Mouse (Mus musculus): ENCODE measurements around the gene Pfas. TPM values are rescaled to one million over a fixed set of nuclear protein-coding genes. Genes with fewer than 3 reads are reported as not detected.

The Pfas gene
- total RNA-seq (2023): 21.7 TPM

DNA sequence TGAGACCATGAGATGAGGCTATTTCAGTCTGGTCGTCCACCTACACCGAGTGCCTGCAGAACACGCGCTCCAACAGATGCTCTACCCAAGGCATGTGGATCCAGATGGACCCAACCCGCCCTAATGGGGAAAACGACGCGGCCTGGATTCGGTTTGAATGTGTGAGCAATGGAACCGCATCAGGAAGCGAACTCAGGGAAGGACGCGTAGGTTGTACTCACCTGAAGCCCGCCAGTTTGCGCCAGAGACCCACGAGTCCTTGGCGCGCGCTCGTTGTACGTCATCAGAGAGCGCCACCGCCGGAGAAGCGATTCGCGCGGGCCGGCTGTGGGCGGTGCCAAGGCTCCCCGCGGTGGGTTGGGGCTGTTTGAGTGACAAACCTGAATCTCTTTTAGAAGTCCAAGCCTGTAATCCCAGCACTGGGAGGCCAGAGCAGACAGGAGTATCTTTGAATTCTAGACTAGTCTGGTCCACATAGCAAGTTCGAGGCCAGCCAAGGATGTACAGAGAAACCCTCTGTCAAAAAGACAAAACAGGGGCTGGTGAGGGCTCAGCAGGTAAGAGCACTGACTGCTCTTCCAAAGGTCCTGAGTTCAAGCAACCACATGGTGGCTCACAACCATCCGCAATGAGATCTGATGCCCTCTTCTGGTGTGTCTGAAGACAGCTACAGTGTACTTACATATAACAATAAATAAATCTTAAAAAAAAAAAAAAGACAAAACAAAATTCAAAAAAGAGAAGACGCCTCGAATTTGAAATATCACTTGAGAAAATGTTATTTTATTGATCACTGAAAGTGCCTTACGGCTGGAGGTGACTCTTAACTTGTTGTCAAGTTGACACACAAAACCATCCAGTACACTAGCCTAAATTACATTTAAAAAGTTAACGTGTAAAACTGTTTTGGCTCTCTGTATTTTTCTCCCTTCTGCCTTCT is at the start of gene Pfas:
TSS of gene Pfas (minus strand) at position 279 of the 940 bp plus-strand sequence.

DNA sequence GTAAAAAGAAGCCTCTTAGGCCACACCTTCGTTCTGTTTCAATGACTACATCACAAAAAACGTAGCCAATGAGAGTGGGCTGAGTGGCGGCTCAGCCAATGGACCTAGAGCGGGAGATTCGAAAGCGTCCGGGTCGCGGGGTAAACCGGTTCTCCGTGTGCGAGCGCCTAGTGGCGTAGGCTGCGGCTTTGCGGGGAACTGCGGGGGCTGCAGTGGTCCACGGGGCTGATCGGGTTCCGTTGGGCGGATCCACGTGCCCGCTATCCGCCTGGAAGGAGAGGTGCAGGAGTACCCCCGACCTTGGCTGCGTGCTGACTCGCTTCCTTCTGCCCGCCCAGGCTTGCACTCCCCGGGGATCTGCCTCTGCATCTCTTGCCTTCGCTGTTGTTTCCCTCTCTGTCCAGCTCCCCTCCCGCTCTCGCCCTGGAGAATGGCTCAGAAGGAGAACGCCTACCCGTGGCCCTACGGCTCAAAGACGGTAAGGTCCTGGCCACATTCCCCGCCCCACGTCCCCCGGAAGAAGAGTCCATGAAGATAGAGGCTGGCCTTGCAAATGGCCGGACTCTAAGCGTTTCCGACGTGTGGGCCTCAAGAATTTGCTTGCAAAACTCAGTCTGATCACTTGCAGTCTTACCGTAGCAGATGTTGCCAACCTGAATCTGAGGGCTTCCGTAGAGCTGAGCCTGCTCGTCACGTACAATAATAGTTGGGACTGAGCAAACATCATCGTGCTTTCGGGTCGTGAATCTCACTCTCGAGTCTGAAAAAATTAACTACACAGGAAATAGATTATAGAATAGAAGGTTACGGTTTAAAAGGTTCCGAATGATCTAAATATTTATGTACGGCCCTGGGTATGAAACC is 37.5 kb upstream of the Pfas start, which contains the start of gene Aurkb:
TSS of gene Aurkb (plus strand) at position 117 of the 864 bp plus-strand sequence.

GRCm38 (mm10) chr11:69015644-69016441 is 7.6 kb upstream of the Pfas start, which contains the start of gene Ctc1:
Gene Ctc1, plus strand, starts transcription at chr11:69015911.

GRCm38 (mm10) chr11:68975085-68975484 is 33.2 kb downstream of the Pfas start, which contains the start of gene Rangrf:
Gene Rangrf, minus strand, starts transcription at chr11:68975185.

DNA sequence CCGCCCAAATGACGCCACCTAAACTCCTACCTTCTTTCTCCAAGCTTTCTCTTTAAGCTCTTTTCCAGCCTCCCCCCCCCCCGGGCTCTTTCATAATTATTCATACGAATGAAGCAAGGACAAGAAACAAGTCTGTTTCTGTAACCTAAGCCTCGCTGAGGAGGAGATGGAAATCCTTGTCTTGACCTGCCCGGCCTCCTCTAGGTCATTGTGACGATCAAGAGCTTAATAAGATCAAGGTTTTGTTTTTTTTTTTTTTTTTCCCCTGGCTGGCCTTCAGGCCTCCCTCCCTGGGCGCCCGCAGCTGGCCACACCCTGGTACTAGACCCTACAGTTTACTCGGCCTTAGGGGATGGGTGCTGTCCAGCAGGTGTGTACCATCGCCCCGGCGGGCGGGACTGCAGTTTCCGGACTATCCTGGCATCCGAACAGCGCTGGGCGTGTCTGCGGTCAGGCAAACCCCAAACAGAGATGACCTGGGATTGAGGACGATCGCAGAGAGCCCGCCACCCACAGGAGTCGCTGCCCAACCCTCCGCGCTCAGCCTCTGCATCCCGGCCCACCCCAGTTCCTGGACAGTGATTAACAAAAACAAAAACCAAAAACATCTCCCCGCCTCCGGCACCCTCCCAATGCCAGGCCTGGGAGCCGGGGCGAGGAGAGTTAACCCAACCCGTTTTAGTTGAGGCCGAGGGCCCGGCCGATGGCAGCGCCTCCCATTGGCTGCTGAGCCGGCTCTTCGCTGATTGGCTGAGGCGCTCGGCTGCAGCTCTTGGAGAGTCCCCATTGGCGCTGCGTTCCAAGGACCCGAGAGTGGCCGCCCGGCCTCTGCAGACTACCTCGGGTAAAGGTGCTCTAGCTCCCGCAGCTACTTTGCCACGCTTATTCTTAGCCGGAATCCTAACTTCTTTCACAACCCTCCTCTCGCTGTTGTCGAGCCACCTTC is 40.6 kb downstream of the Pfas start, which contains the start of gene Slc25a35:
TSS of gene Slc25a35 (plus strand) at position 795 of the 946 bp plus-strand sequence.

DNA sequence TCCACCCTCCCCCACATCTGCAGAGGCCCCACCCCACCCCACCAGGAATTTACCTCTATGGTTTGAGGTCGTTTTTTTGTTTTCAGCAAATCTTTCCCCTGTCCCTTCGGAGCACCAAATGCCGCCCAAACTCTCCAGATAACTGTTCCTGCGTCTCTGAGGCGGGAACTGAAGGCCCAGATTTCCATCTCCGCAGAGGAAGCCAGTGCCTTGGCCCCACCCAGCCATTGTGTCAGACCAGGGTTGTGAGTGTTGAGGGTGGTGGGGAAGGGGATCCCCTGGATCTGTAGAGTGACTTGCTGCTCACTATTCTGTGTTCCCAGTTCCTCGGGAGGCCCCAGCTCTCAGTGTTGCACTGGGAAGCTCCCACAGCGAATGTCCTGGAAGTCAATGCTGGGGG is 51.0 kb downstream of the Pfas start, which contains the start of gene Arhgef15:
TSS of gene Arhgef15 (minus strand) at position 173 of the 400 bp plus-strand sequence.

Other genes starting within 250 kb of the Pfas start
- 74.2 TPM for gene Ndel1, start 136.6 kb downstream of the Pfas start, total RNA-seq (2023)
- not detected for gene Rnf222, start 119.9 kb downstream of the Pfas start, total RNA-seq (2023)
- 2,850 TPM for gene Rpl26, start 106.9 kb downstream of the Pfas start, total RNA-seq (2023)
- gene Odf4, start 81.4 kb downstream of the Pfas start, total RNA-seq (2023): not detected
- gene Arhgef15, start 51.0 kb downstream of the Pfas start, total RNA-seq (2023): 0.53 TPM
- 1.4 TPM for gene Slc25a35, start 40.3 kb downstream of the Pfas start, total RNA-seq (2023)
- 9.9 TPM for gene Rangrf, start 33.3 kb downstream of the Pfas start, total RNA-seq (2023)
- 23.4 TPM for gene Ctc1, start 7.5 kb upstream of the Pfas start, total RNA-seq (2023)
- 1.6 TPM for gene Aurkb, start 37.2 kb upstream of the Pfas start, total RNA-seq (2023)
- gene Borcs6, start 51.3 kb upstream of the Pfas start, total RNA-seq (2023): 9.0 TPM
- gene Tmem107, start 62.3 kb upstream of the Pfas start, total RNA-seq (2023): not detected
- 306 TPM for gene Vamp2, start 80.0 kb upstream of the Pfas start, total RNA-seq (2023)
- 568 TPM for gene Per1, start 86.8 kb upstream of the Pfas start, total RNA-seq (2023)
- not detected for gene Hes7, start 111.9 kb upstream of the Pfas start, total RNA-seq (2023)
- gene 9130213A22Rik, start 114.1 kb upstream of the Pfas start, total RNA-seq (2023): not detected
- gene Aloxe3, start 117.4 kb upstream of the Pfas start, total RNA-seq (2023): 0.53 TPM
- not detected for gene Alox12b, start 148.5 kb upstream of the Pfas start, total RNA-seq (2023)
- 0.89 TPM for gene Alox8, start 189.4 kb upstream of the Pfas start, total RNA-seq (2023)
- not detected for gene Gucy2e, start 228.6 kb upstream of the Pfas start, total RNA-seq (2023)

Data from CD4-positive naive resting alpha-beta T cell, adult 57 days (primary cell).